Mouse (Mus musculus) layer of hippocampus, adult 9-10 months (tissue): Measurements from ENCODE around the gene Fes.

ENCODE experiments used
- DNase-seq: peaks from one replicate; pipeline ENCODE4 v3.0.0; 2022; ENCODE audit warnings: low spot score

Gene Fes

DNA sequence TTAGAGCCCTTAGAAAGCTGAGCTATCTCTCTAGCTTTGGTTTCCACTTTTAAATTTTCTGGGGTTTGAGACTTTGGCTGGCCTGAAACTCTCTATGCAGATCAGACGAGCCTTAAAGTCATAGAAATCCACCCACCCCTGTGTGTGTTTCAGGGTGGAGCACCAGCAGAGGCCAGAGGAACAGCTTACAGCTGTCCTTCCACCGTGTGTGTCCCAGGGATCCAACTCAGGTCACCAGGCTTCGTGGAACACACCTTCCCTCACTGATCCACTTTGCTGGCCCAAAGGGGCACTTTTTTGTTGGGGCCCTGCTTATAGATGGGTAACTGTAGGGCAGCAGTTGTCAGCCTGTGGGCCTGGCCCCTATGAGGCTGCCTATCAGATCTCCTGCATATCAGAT lies 13.5 kb downstream of the Fes start:
- DNase-seq: no peak

DNA sequence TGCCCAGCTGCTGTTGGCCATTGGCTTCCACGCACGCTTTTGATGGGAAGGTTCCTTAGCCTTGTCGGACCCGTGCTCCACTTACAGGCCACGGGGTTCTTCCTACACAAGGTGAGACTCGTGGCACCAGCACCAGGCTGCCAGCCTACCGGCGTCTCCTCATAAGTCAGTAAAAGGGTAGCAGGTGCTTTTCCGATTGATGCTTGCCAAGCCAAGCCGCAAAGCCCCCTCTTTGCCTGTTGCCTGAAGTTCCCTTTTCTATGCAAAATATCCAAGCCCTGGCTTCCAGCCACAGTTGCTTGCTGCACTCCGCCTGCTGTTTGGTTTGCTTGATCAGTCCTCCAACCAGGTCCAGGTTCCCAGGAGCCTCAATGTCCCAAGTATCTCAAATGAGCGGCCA lies 13.9 kb downstream of the Fes start:
- DNase-seq: no peak

DNA sequence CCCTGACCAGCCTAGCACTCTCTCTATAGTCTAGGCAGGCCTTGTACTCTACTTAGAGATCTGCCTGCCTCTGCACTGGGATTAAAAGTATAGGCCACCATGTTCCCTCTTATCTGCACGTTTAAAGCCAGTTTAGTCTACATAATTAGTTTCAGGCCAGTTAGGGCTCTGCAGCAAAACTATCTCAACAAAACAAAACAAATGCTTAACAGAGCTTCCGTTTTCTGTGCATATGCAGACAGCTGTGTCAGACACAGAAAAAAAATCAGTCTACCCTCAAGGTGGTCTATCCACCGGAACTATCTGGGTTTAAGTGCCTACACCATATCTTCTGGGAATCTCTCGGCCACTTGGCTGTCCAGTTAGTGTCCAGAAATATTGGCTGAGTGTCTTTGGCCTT lies 14.4 kb downstream of the Fes start:
- DNase-seq: no peak

DNA sequence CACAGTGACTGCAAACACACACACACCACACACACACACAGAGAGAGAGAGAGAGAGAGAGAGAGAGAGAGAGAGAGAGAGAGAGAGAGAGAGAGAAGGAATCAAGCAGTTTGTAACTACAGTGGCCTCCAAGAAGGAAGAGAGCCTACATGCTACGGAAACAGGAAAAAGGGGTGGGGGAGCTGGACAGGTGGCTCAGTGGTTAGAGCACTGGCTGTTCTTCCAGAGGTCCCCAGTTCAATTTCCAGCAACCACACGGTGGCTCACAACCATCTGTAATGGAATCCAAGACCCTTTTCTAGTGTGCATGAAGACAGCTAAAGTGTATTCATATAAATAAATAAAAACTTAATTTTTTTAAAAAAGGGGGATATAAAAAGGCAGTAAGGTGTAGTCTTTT lies 15.1 kb downstream of the Fes start:
- DNase-seq: no peak

DNA sequence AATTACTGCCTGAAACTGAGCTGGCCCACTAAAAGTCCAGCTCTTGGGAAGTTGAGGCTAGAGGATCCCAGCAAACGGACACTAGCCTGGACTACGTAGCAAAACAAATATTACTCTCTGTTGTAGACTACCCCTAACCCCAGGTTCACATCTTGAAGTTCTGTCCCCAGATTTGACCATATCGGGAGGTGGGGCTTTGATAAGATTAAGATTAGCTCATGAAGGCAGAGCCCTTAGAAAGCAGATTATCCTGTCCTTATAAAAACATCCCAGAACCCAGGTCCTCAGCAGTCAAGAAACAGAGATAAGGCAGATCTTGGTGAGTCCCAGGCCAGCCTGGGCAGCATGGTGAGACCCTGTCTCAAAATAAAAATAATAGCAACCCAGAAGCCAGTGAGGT lies 15.6 kb downstream of the Fes start:
- DNase-seq: no peak

DNA sequence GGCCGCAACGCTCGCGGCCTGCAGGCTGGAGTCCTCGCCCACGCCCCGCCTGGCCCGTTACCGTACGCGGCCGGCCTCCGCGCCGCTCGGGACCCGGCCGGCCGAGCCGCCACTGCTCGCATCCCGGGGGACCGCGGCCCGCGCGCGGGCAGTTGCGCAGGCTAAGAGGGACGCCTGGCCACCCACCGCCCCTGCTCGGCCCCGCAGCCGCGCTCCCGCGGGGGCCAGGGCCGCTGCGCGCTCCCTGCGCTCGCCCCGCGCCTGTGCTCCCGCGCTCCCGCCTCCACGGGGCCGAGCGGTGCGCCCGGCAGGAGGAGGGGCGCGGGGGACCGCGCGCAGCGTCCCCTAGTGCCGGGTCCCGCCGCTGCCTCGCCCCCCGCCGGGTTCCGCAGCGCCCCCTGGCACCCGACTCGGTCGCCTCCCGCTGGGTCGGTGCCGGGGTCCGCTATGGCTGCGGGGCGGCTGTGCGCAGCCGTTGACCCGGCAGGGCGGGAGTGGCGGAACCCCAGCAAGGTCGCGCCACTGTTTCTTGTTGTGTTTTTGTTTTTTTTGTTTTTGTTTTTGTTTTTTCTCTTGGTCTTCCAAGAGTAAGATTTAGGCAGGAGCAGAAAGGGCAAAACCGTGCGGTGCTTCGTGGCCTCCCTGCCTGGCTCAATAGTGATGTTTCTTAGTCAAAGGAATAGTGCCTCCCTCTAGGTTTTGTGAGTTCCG lies 16.6 kb downstream of the Fes start, which contains the start of gene Man2a2:
Gene Man2a2 (minus strand): TSS at position 335 of the 711 bp plus-strand sequence.
- no peak for DNase-seq

DNA sequence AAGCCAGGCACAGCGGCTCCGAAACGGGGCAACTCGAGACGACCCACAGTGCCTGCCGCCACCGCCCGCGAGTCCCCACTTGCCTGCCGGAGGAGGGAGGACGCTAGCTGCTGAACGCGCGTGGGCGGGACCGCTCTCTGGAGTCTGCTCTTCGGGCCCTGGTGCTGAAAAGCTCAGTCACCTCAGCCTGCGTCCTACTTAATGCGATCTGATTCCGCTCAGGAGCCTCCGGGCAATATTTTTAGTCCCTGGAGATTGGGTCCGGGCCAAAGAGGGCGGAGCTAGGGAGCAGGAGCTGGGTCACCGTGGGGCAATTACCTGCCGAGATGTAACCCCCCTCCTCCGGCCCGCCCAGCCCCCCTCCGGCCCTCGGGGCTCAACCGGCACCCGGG lies 17.1 kb downstream of the Fes start:
- no peak for DNase-seq

DNA sequence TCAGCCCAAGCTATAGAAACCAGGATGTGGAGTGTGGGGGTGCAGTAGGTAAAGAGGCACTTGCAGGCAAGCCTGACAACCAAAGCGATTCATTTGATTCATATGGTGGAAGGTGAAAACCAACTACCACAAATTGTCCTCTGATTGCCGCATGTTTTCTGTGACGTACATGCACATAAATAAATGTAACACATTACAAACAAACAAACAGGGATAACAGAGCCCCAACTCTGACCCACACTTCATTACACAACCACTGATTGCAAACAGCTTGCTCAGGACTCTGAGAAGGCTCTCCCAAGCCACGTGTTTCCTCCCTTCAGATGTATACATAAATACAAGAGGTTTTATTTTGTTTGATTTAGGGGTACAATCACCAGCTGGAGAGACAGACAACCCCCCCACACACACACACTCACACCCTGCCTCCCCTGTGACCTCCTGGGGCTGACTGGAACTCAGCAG lies 17.7 kb downstream of the Fes start:
- no peak for DNase-seq

DNA sequence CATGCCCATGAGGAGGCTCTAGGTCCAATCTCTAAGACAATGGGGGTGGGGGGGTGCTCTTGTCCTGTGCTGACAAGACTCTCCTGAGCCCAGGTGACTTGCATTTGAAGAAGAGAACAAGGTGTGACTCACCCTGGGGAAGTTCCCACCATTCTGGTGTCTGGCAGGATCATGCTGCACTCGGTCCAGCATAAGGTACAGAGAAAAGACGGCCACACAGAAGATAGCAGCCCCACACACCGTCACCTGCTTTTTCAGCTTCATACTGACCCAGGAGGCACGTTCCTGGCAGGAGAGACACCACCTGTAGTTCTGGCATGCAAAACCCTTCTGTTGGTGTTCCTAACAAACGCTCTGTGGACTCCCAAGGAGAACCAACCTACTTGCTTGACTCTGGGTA lies 18.3 kb downstream of the Fes start:
- DNase-seq: no peak

DNA sequence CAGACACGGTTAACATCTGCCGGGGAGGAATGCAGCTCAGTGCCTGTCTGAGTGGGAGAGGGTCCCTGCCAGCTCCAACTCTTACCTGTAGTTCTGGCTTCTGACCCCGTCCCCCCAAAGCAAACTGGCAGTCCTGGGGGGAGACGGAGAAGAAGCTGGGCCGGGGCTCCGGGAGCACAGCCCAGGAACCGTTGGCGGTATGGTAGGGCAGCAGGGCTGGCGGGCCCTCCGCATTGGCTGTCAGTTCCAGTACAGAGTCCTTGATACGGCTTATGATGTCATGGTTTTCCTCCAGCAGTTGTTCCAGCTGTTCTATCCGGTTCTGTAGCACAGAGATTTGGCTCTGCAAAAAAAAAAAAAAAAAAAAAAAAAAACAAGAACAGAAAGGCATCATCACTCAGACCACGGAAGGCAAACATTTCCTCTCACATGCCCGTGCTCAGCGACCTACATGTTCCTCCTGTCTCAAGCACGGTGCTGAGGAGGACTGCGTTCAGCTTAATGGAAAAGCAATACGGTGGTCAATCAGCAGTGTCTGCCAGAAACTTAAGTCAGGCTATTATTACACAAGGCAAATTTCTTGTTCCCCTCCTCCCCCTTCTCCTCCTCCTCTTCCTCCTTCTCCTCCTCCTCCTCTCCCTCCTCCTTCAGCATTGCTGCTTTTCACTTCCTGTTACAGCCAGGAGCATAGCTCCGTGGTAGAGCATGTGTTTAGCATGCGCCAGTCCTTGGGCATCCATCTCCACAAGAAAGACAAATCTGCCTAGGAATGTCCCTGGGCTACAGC lies 18.9 kb downstream of the Fes start:
- DNase-seq: no peak

DNA sequence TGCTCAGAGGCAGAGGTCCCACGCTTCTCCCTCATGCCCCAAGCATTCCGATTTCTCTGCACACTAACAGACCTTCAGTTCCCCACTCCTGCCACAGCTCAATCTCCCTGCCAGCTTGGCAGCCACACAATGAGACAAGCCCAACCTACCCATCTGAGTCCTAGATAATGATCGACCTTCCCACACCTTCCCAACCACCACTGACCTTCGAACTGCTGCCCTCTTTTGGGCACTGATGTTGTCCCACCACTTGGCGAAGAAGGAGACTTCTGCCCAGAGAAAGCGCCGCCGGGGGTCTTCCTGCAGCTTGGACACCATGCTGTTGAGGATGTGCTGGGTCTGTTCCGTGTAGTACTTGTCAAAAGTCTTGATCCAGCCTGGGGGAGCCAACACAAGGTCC lies 19.7 kb downstream of the Fes start:
- DNase-seq: no peak

DNA sequence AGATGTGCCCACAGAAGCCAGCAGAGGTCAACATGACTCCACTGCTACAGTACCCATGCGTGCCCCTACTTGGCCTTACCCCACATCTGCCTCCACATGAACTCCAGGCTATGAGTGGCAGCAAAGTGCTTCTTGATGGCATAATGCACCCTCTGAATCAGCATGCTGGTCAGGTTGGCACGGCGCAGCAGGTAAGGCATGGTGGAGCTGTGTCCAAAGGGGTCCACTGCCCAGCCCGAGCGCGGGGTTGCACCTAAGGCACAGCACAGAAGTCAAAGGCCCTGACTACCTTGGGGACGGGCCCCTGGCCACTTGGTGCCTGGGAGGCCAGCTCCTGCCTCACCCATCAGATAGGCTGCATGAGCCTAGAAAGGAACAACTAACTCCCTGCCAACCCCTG lies 20.5 kb downstream of the Fes start:
- DNase-seq: no peak

DNA sequence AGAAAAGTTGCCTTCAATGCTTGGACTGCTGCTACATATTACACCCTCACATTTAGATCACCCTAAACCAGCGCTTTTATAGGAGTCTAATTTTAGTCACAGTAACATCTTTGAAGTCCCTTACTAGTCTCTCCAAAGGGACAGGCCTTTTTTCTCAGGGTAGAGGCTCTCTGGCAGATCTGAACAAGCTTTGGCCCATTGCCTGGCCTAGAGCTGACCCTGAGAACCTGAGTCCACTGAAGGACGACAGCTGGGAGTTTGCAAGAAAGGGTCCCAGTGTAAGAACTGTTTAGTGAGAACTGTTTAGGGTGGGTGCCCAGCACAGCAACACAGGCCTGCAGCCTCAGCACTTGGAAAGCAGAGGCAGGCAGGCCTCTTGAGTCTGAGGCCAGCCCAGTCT lies 22.0 kb downstream of the Fes start:
- DNase-seq: no peak

DNA sequence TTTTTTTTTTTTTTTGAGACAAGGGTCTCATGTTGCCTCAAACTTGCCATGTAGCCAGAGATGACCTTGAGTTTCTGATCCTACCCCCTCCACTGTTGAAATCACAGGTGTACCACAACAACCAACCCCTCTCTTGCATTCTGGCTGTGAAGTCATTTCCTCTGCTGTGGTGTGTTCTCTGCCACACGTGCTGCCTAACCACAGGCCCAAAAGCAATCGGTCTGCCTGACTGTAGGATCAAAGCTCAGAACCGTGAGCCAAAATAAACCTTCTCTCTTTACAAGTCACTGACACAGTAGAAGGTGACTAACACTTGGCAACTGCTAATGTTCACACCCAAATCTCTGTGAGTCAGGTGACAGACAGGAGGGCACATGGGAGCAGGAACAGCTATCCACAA lies 27.3 kb downstream of the Fes start:
- DNase-seq: no peak

DNA sequence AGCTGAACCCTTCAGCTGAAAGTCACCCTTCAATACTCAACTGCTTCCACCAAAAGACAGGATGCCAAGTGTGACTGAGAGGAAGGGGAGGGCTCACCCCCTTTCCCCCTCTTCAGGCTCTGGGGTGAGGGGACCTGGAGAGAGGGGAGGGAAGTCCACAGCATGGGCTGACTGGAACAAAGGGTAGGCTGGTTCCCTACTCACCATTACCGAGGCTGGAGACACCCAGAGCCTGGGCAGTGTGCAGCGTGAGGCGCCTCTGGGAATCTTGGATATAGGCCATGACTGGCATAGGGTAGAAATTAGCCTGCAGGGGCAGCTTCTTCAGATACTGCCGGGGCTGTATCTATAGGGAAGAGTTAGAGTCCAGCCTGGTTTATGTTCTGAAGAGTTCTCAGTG lies 29.7 kb downstream of the Fes start:
- DNase-seq: no peak

DNA sequence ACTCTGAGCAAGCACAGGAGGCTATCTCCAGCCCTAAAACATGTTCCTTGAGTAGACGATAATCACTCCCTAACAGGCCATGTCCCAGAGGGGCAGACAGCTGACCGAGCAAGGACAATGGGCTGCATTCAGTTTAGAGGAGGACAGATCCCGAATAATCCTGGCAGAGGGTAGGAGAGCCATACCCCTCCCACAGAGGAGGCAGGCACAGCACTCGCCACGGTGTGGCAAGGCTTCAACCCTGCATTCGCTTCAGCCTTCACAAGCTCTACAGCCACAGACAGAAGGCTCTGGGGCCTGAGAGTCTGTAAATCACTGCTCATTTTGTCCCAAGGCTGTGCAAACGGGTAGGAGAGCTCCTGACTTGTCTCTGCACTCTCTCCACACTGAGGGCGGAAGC lies 30.6 kb downstream of the Fes start:
- DNase-seq: no peak

DNA sequence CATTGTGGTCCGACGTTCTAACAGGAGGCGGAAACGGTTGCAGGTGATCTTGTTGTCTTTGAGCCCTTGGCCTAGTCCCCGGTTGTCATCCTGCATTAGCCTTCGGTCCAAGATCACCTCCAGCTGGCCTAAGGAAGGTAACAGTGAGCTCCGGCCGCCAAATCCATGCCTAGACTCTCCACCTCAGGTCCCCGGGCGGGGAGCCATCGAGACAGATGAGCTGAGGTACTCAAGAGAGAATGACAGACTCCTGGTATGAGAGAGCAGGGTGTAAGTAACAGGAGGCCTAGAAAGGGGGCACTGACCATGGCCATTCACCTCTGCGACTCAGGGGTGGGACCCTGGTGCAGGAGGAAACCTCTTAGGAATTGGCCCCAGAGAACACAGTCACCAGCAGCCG lies 31.4 kb downstream of the Fes start:
- DNase-seq: no peak

DNA sequence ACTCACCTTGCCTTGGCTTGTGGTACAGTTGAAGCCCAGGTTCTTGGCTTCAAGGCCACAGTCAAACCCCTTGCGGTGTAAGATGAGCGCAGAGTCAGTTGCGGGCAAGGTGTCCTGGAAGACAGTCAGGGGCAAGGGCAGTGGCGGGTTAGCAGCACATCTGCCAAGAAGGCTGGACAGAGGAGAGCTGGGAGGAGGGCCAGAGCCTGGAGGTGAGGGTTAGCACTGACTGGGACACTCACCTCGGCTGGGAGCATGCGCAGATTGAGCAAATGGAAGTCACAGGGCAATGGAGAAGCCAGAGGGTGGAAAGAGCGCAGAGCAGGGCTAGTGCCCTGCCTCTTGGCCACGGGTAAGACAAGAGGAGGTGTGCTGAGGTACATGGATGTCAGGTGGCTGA lies 34.8 kb downstream of the Fes start:
- no peak for DNase-seq

DNA sequence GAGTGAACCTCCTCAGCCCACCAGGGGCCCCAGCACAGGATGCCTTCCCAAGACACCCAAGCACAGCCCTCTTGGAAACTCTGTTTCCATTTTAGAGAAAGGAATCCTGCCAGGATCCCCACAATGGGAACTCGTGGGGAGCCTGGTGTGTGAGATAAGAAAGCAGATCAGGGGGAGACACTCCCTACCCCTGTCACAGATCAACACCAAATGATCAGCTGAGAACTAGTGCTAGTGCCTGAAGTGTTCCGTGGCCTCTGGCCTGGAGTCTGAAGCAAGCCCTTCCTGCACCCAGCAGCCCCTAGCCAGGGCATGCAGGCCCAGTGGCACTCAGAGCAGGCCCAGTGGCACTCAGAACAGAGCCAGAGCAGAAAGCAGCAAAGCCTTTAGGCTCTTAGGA lies 36.9 kb downstream of the Fes start:
- no peak for DNase-seq

DNA sequence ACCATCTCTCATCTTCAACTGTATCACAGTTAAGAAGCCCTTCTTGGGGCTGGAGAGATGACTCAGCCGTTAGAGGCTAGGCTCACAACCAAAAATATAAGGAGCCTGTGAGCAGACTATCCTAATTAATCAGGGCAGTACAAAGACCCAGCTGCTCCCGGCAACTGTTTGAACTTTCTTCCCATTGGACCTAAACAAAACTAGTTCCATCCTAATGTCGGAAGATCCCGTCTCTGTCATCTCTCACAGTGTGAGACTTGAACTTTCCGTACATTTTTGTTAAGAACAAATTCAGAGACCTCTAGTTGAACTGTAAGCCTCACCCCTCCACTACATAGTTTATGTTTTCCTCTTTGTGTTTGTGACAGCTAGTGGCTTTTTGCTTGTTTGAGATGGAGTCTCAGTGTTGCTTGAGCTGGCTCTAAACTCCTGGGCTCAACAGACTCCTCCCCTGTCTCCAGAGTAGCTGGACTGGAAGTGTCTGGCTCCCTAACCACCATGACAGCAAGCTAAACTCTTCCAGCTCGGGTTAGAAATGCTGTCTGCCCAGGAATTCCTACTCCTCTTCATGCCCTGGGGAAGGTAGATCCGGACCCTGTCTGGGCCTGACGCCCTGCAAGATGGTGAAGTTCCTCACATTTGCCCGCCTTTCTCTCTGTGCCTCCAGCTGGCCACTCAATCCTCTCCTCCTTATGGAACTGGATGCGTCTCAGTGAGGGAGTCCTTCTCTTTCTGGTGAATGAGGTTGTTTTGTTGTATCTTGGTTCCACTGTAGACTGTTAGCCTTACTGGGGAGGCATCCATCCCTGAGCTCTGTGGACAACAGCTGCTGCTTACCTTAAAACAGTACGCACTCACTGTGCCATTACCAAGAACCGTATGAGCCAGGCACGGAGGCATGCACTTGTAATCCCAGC lies 39.8 kb downstream of the Fes start:
- DNase-seq: no peak

DNA sequence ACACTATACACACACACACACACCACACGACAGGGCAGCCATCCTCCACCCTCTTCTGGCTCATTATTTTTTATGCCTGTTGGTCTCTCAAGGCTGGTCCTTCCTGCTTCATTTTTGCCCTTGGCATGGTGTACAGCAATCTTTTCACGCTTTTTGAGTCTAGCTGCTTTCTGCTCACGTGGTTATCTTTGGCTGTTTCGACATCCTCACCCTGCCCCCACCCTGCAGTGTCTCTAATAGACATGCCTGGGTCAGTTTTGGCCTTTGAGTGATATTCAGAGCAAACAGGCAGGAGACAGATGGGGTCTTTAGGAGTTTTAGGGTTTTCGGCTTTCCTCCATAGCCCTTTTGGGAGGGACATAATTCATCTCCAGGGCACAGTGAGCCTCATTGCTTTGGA lies 40.9 kb downstream of the Fes start:
- DNase-seq: no peak

DNA sequence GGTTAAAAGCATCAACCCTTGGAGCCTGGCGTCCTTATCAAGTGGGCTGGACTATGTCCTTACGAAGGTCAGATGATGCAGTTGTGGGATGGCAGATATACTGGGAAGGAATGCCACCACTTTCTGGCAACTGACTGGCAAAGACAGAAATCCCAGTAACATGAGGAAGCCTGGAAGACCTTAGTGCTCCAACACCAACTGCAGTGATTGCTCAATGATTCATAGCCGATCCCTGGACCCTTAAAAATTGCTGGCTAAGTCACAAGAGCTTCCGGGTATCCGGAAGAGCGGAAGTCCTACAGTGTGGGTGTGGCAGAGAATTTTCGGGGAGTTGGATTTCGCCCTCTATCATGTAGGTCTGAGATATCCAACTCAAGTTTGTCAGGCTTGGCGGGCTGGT lies 41.6 kb downstream of the Fes start:
- DNase-seq: no peak
